Mouse (Mus musculus): ENCODE results near the gene Gcn1l1.

Gene Gcn1l1

GRCm38 (mm10) chr5:115535635-115536034, 29.4 kb upstream of the Gcn1l1 start:
- no peak for DNase-seq

DNA sequence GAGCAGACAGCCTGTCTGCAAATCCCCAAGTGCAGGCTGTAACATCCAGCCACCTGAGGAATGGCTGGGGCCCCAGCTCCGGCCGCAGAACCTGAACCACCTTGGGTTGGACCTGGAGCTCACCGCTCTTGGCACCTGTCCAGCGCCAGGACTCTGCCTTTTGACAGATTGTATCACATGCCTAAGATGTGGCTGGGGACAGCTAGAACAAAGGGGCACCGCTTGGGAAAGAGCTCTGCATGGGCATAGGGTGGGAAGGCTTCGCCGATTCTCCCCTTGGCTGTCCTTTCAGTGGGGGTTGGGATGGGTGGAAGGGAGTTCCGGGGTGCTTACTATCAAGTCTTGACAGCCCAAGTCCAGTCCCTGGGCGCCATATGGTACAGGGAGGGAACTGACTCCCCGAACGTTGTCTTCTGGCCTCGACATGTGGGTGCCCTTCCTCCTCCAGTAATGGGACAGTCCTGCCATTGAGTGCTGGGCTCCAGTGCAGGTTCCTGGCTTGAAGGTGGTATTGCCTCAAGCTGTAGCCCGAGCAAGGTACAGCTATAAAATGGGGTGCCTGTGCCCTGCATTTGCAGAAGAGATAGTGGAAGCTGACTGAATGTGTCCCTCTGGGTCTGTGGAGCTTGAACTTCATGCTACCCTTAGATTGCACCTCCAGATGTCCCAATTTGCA, 26.9 kb upstream of the Gcn1l1 start:
- DNase-seq: no peak

- peak; percentile 74 to 84 for DNase-seq
Observed at GRCm38 (mm10) chr5:115538693-115539043, 26.4 kb upstream of the Gcn1l1 start.

GRCm38 (mm10) chr5:115542635-115543384, 22.2 kb upstream of the Gcn1l1 start:
- no peak for DNase-seq

DNA sequence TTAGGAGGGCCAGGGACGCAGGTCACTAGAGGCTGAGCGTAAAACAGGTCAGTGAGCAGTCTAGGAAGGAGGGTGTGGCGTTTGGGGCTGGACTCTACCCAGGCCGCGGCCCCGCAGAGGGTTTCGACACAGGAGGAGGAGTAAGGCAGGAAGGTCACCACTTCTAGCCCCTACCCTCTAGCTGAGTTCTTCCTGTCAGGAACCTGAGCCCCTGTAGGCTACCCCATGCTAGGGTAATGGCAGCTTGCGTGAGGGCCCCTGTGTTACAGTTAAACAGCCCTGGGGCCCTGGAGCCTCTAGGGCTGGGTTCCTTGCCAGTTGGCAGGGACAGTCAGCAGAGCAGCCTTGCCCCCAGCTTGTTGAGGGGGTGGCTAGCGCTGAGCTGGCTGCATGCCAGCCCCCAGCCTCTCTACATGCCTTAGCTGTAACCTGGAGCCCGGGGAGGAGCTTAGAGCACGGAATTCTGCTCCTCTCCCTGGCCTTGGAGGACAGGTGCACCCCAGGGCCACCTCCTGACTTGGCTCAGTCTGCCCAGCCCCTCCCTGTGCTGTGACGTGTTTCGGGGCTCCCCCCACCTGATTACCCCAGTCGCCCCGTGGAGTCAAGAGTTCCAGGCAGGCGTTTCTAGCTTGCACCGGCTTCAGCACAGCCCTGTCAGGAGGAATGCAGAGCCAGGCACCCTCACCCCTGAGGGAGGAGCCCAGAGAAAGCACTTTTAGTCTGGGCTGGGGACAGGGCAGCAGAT, 21.4 kb upstream of the Gcn1l1 start:
- DNase-seq: no peak

DNA sequence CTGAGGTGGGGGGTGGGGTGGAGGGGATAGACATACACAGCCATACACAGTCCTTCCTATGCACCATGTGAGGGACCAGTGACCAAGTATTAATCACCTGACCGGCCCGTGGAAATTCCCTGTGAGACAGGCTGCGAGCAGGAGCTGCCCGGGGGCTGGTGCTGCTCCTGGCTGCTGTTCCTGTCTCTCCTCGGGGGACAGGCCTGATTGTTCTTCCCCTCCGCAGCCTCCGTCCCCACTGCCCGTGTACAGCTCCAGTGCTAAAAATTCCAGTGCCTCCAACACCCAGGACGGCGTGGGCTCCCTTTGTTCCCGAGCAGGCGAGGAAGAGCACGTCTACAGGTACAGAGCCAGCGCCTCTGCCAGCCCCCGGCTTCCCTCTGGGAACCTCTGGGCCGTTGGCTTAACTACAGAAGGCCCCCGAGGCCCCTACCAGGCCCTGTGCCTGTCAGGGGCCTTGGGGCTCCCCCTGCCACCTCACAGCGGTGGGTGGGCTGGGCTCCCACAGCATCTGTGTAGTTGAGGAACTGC, 20.3 kb upstream of the Gcn1l1 start:
- DNase-seq: peak in 1 of 2 experiments; percentile 3

DNA sequence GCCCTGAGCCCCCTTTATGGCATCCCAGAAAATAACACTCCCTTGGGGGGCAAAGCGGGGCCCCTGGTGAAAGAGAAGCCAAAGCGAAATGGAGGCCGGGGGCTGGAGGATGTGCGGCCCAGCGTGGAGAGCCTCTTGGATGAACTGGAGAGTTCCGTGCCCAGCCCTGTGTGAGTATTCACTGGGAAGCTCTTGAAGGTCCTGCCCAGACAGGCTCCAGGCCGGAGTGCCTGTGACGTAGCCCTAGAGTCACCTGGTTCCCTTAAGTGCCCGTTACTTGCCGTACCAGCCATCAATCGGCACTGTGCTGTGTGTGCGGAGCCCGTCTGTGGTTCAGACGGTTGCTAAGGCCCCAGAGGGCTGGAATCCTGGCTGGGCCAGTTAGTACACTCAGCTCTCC, 19.4 kb upstream of the Gcn1l1 start:
- DNase-seq: no peak

DNA sequence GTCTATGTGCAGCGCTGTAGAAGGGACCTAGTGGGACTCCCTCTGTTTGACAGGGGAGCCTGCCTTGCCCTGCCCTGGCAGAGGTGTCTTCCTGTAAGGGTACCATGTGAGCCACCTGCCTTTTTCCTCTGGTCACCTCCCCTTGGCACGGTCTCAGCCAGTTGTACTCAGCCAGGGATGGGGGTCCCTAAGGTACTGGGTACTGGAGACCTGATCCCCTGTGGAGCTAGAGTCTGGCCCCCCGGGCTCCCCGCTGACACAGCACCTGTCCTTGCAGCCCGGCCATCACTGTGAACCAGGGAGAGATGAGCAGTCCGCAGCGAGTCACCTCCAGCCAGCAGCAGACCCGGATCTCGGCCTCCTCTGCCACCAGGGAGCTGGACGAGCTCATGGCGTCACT, 18.5 kb upstream of the Gcn1l1 start:
- peak in 1 of 2 experiments; percentile 3 for DNase-seq

GRCm38 (mm10) chr5:115547014-115547413, 18.0 kb upstream of the Gcn1l1 start:
- no peak for DNase-seq

- DNase-seq: no peak
Observed at GRCm38 (mm10) chr5:115547421-115547820, 17.6 kb upstream of the Gcn1l1 start.

GRCm38 (mm10) chr5:115548501-115549285, 16.4 kb upstream of the Gcn1l1 start:
- DNase-seq: no peak

GRCm38 (mm10) chr5:115550482-115551005, 14.5 kb upstream of the Gcn1l1 start:
- DNase-seq: no peak

GRCm38 (mm10) chr5:115551386-115551785, 13.7 kb upstream of the Gcn1l1 start:
- DNase-seq: no peak

DNA sequence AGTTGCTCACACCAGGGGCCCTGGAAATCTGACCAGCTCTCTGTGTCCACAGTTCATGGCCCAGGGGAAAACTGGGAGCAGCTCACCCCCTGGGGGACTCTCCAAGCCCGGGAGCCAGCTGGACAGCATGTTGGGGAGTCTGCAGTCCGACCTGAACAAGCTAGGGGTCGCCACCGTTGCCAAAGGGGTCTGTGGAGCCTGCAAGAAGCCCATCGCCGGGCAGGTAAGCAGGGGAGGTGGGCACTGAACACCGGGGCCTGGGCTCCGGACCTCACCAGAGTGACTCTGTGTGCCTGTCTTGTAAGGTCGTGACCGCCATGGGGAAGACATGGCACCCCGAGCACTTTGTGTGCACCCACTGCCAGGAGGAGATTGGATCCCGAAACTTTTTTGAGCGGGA, 13.3 kb upstream of the Gcn1l1 start:
- DNase-seq: no peak

GRCm38 (mm10) chr5:115553801-115554420, 11.1 kb upstream of the Gcn1l1 start:
- no peak for DNase-seq

GRCm38 (mm10) chr5:115554536-115555291, 10.3 kb upstream of the Gcn1l1 start:
- DNase-seq: no peak

- DNase-seq: no peak
Observed at GRCm38 (mm10) chr5:115556217-115556616, 8.8 kb upstream of the Gcn1l1 start.

DNA sequence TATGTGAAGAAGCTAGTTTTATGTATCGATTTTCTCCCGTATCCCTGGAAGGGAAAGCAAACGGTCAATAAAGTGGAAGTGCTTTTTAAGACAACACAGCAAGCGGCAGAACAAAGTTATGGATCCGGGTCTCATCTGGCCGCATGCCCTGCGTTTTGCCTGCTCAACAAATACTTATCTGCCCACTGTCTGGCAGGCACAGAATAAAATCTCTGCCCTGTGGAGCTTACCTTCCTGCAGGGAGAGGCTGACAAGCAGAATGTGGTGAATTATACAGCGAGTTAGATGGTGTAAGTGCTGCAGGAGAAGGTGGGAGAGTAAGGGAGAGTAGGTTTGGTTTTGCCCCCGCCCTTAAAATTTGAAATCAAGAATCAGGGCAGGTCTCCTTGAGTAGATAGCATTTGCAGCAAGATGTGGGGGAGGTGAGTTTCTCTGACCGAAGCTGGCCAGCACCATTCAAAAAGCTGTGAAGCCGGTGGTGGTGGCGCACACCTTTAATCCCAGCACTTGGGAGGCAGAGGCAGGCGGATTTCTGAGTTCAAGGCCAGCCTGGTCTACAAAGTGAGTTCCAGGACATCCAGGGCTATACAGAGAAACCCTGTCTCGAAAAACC, 6.8 kb upstream of the Gcn1l1 start:
- DNase-seq: no peak

DNA sequence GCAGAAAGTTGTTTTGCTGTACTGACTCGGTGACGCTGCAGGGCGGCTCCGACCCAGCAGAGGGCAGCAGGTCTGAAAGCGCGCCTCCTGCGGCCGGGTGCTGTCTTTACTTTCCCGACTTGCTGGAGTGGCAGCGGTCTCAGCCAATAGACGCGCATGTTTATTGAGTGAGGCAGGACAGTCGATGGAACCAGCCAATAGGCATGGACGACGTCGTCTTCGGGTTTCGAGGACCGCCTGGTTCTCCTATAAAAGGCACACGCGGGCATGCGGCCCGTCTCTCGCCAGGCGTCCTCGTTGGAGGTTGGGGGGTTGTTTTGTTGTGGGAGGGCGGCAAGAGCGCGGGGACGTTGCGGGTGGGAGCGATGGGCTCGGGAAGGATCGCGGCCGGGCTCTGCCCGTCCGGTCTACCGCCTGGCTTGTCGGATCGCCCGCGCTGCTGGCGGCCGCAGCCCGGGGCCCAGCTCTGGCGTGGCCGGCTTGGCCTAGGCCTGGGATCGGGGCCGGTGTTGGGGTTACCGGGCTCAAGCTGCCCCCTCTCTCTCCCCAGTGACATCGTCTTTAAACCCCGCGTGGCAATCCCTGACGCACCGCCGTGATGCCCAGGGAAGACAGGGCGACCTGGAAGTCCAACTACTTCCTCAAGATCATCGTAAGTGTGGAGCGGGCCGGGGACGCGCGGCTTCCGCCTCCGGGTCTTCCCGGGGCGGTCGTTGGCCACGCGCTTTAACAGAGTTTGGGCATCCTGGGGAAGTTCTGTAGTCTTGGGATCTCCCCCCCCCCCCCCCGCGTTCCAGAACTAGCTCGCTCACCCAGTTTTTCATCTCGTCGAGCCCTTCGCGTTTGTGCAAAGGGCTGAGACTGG, 5.6 kb upstream of the Gcn1l1 start, which contains the start of gene Rplp0:
Gene Rplp0, plus strand, starts transcription at position 231 of the 865 bp plus-strand sequence.
- DNase-seq: peak; percentile 99

All from thymus, adult 18-20 months (tissue).